Mouse (Mus musculus): ENCODE data around the gene Tjp1.
A peak's percentile ranks its signal among the peaks of the same experiment; 100 is the strongest.

Tjp1 gene

DNA sequence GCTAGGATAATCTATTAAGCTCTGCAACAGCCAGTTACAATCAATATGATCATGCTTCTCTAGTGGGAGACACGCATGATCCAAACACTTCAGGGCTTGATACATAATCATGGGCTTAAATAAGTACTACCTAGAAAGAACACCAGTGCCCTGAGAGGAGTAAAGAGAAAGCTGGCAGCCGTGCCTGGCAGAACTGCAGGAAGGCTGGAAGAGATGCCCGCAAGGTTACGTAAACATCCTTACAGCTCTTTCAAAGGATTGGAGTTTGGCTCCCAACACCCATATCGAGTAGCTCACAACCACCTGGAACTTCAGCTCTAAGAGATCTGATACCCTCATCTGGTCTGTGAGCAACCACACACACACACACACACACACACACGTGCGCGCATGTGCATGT is 167.8 kb downstream of the Tjp1 start:
- DNase-seq (ENCODE audit: low read depth, low spot score) = no peak

GRCm38 (mm10) chr7:65357538-65357937 is 170.0 kb downstream of the Tjp1 start:
- DNase-seq (ENCODE audit: low read depth, low spot score) = no peak

DNA sequence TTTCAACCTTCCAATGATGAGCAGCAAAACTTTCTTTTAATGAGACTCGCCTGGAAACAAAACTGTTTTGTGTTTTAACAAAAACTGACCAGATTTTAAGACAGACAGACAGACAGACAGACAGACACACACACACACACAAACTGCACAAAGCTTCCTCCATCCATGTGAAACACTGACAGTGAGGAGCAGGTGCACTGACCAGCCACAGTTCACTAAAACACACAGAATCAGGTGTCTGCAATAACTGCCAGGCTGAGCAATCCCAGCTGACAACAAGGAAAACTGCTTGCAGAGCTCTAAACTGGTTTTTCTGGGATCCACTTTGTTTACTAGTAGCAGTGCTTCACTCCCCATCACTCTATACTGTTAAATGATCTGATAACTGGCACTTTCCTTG is 171.4 kb downstream of the Tjp1 start:
- DNase-seq (ENCODE audit: low read depth, low spot score) = no peak

GRCm38 (mm10) chr7:65354908-65355307 is 172.7 kb downstream of the Tjp1 start:
- DNase-seq (ENCODE audit: low read depth, low spot score) = no peak

GRCm38 (mm10) chr7:65350348-65351079 is 177.1 kb downstream of the Tjp1 start:
- no peak for DNase-seq (ENCODE audit: low read depth, low spot score)

GRCm38 (mm10) chr7:65348540-65348939 is 179.0 kb downstream of the Tjp1 start:
- no peak for DNase-seq (ENCODE audit: low read depth, low spot score)

DNA sequence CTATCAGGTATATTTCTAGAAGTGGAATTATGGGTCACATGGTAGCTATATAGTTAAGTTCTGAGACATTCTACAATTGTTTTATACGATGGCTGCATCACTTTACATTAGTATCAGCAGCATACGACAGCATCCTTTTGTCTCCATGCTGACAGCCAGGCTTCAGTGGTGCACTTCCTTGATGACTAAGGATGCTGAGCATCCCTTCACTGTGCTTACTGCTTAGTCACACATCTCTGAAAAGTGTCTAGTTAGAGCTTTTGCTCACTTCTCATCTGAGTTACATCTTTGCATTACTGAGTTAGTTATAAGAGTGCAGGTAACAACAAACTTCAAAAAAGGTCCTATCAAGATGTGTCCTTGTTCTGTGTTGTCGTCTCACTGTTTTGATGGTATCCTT is 182.3 kb downstream of the Tjp1 start:
- DNase-seq (ENCODE audit: low read depth, low spot score) = no peak

- DNase-seq (ENCODE audit: low read depth, low spot score) = no peak
These were observed 189.9 kb downstream of the Tjp1 start for GRCm38 (mm10) chr7:65337581-65338270.

GRCm38 (mm10) chr7:65333081-65333760 is 194.4 kb downstream of the Tjp1 start:
- no peak for DNase-seq (ENCODE audit: low read depth, low spot score)

GRCm38 (mm10) chr7:65319047-65319725 is 208.4 kb downstream of the Tjp1 start:
- DNase-seq (ENCODE audit: low read depth, low spot score) = peak; percentile 68

GRCm38 (mm10) chr7:65317418-65317817 is 210.2 kb downstream of the Tjp1 start:
- DNase-seq (ENCODE audit: low read depth, low spot score) = peak; percentile 80

DNA sequence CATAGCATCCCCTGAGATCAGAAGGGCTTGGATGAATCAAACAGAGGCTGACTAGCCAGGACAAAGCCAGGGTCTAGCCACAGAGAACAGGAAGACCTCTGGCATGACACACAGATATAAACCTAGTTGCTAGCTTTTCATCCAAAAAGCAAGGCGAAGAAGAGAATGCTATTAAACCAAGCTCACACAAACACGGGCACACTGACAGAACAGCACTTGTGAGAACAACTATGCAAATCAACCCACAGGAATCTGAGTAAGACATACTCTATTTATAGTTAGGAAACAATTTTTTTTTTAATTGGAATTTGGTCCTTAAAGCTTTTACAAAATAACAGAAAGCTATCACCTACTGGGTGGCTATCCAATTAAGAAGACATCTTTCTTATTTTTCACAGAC is 212.4 kb downstream of the Tjp1 start:
- DNase-seq (ENCODE audit: low read depth, low spot score) = no peak

GRCm38 (mm10) chr7:65296675-65297589 is 230.6 kb downstream of the Tjp1 start:
- DNase-seq (ENCODE audit: low read depth, low spot score) = no peak

DNA sequence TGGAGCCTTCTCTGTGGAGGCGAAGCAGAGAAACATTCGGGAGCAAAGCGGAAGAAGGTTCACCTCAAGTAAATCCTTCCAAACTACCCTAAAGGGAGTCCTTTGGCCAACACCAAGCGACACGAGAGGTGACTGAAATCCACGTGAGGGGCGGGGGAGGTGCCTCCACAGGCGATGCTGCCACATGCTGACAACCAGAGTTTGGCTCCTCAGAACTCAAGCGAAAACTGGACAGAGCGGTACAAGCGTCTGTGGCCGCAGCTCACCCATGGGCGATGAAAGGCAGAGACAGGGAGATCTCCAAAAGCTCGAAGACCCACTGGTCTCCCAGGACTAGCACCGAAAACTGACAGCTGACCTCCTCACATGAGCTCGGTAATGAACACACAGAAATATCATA is 244.7 kb downstream of the Tjp1 start:
- no peak for DNase-seq (ENCODE audit: low read depth, low spot score)

- no peak for DNase-seq (ENCODE audit: low read depth, low spot score)
These were observed 245.6 kb downstream of the Tjp1 start for GRCm38 (mm10) chr7:65281960-65282359.

GRCm38 (mm10) chr7:65280944-65281912 is 246.4 kb downstream of the Tjp1 start:
- DNase-seq (ENCODE audit: low read depth, low spot score) = no peak

GRCm38 (mm10) chr7:65279277-65279676 is 248.3 kb downstream of the Tjp1 start:
- no peak for DNase-seq (ENCODE audit: low read depth, low spot score)

DNA sequence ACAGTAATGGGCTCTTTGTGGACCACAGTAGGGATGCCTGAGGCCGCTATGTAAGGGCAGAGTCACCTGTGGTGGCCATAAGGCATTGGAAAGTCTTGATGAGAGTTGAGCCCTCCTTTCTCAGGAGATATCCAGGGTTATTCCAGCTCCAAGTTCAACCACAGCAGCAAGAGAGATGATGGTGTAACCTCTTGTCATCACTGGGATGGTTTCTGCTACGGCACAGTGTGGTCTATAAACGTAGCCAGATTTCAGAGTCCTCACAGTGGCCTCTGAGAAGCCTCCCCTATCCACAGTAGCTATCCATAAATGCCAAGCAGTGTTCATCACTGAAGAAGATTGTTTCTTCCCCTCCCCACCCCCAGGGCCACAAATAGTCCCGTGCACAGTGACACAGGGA is 251.8 kb downstream of the Tjp1 start:
- no peak for DNase-seq (ENCODE audit: low read depth, low spot score)

GRCm38 (mm10) chr7:65274216-65274615 is 253.4 kb downstream of the Tjp1 start:
- no peak for DNase-seq (ENCODE audit: low read depth, low spot score)

DNA sequence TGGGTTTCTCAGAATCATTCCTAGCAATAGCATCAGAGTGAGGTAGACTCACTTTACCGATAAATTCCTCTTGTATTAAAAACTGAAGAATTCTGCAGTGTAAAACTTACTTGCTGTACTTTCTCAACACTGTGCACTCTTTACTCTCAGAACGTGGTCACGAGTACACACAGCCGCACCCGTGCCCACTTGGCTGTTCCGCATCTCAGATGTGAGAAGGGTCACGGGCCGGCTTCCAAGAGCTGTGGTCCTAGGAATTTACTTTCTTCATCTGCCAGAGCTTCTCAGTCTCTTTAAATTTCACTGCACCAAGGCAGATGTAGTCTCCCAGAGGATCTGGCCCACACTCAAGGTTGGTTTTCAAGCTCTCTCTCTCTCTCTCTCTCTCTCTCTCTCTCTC is 277.9 kb downstream of the Tjp1 start:
- DNase-seq (ENCODE audit: low read depth, low spot score) = no peak

All from ZHBTc4 (cell line).